Mouse (Mus musculus) CH12.LX (cell line): ENCODE data around the gene Lnx1. TPM values are rescaled to one million over a fixed set of nuclear protein-coding genes. Genes with fewer than 3 reads are reported as not detected.
A peak's percentile ranks its signal among the peaks of the same experiment; 100 is the strongest.

Experiments
- DNase-seq: peaks from one replicate; pipeline ENCODE4 v3.0.0-alpha.2; 2013; ENCODE audit errors: extremely low read depth
- H3K27ac ChIP-seq: 2 replicates; pipeline ENCODE4 v1.5.1; 2012; ENCODE audit warnings: low read depth, mild to moderate bottlenecking, control low read depth, moderate library complexity; ENCODE audit not compliant: insufficient read depth
- H3K27me3 ChIP-seq: replicated peaks from 2 replicates; pipeline ENCODE3; 2012; ENCODE audit warnings: inconsistent platforms
- H3K36me3 ChIP-seq, 2 experiments: replicated peaks in 1 of 2; 2 replicates each; pipeline versions ENCODE3 to v1.6.1; 2012; ENCODE audit warnings: inconsistent platforms in 1 of 2, low read length in 1 of 2, mild to moderate bottlenecking in 1 of 2, mixed read lengths in 1 of 2, moderate library complexity in 1 of 2; ENCODE audit not compliant: control insufficient read depth in 1 of 2, insufficient read depth in 1 of 2
- H3K4me1 ChIP-seq, 2 experiments: 2 replicates each; pipeline ENCODE4 v1.6.1; 2012; ENCODE audit warnings: inconsistent platforms in 1 of 2, moderate library complexity in 1 of 2; ENCODE audit not compliant: insufficient read depth in 2 of 2, control insufficient read depth in 1 of 2
- H3K4me2 ChIP-seq: 2 replicates; pipeline ENCODE4 v1.6.1; 2012; ENCODE audit warnings: low read depth, mild to moderate bottlenecking, control low read depth; ENCODE audit not compliant: poor library complexity, insufficient read depth, severe bottlenecking
- H3K4me3 ChIP-seq, 3 experiments: fragments of 150-350 bp in 1 of 3; sonication (generic) in 1 of 3; replicated peaks in 1 of 3; 2 replicates each; pipeline versions ENCODE3 to v1.5.1; 2011 to 2012; ENCODE audit warnings: low read depth in 2 of 3, low read length in 2 of 3, mild to moderate bottlenecking in 2 of 3, moderate library complexity in 2 of 3, control low read depth in 1 of 3, improper control_type of control experiment in 1 of 3, inconsistent platforms in 1 of 3, mixed read lengths in 1 of 3; ENCODE audit not compliant: poor library complexity in 1 of 3
- H3K79me2 ChIP-seq: replicated peaks from 2 replicates; pipeline ENCODE4 v1.6.1; 2012; ENCODE audit warnings: mild to moderate bottlenecking, moderate library complexity; ENCODE audit not compliant: control insufficient read depth, poor library complexity, insufficient read depth, severe bottlenecking; ENCODE audit errors: extremely low read depth
- H3K9ac ChIP-seq: 2 replicates; pipeline ENCODE4 v1.6.1; 2012; ENCODE audit warnings: low read depth, mild to moderate bottlenecking, control low read depth, moderate library complexity; ENCODE audit not compliant: insufficient read depth
- H3K9me3 ChIP-seq: replicated peaks from 2 replicates; pipeline ENCODE3; 2012; ENCODE audit warnings: low read length, inconsistent platforms, mixed read lengths
- CHD2 ChIP-seq: IDR thresholded peaks from 2 replicates; pipeline ENCODE4 v1.6.1; 2011; ENCODE audit warnings: low read length, improper control_type of control experiment
- E2F4 ChIP-seq: IDR thresholded peaks from 2 replicates; pipeline ENCODE4 v1.6.1; 2011; ENCODE audit warnings: low read depth, low read length, improper control_type of control experiment; ENCODE audit not compliant: insufficient replicate concordance
- ELF1 ChIP-seq: IDR thresholded peaks from 2 replicates; pipeline ENCODE4 v1.6.1; 2014; ENCODE audit warnings: low read depth, mild to moderate bottlenecking, inconsistent platforms, low read length, improper control_type of control experiment
- EP300 ChIP-seq: IDR thresholded peaks from 2 replicates; pipeline ENCODE4 v1.6.1; 2011; ENCODE audit warnings: low read length, improper control_type of control experiment
- GABPA ChIP-seq: IDR thresholded peaks from 2 replicates; pipeline ENCODE4 v1.6.1; 2012; ENCODE audit warnings: low read depth, low read length, improper control_type of control experiment, inconsistent platforms; ENCODE audit not compliant: insufficient replicate concordance
- HCFC1 ChIP-seq: IDR thresholded peaks from 2 replicates; pipeline ENCODE4 v1.6.1; 2012; ENCODE audit warnings: low read depth, mild to moderate bottlenecking, inconsistent platforms, low read length, improper control_type of control experiment
- IRF4 ChIP-seq: IDR thresholded peaks from 2 replicates; pipeline ENCODE4 v1.6.1; 2014; ENCODE audit warnings: low read depth, mild to moderate bottlenecking, inconsistent platforms, low read length, improper control_type of control experiment
- JUND ChIP-seq: conservative IDR thresholded peaks from 2 replicates; pipeline ENCODE4 v1.6.1; 2011; ENCODE audit warnings: low read depth, low read length, improper control_type of control experiment
- KAT2A ChIP-seq: IDR thresholded peaks from 2 replicates; pipeline ENCODE4 v1.6.1; 2012; ENCODE audit warnings: low read length, improper control_type of control experiment, inconsistent platforms; ENCODE audit not compliant: insufficient replicate concordance
- MAFK ChIP-seq: IDR thresholded peaks from 2 replicates; pipeline ENCODE4 v1.6.1; 2011; ENCODE audit warnings: low read length, improper control_type of control experiment; ENCODE audit not compliant: insufficient replicate concordance
- MAZ ChIP-seq: IDR thresholded peaks from 2 replicates; pipeline ENCODE4 v1.6.1; 2012; ENCODE audit warnings: low read depth, mild to moderate bottlenecking, inconsistent platforms, low read length, improper control_type of control experiment, moderate library complexity
- MXI1 ChIP-seq: IDR thresholded peaks from 2 replicates; pipeline ENCODE4 v1.6.1; 2011; ENCODE audit warnings: mild to moderate bottlenecking, low read depth, low read length, improper control_type of control experiment
- MYC ChIP-seq: IDR thresholded peaks from 2 replicates; pipeline ENCODE4 v1.6.1; 2011; ENCODE audit warnings: low read depth, mild to moderate bottlenecking, improper control_type of control experiment, low read length
- NELFE ChIP-seq: IDR thresholded peaks from 2 replicates; pipeline ENCODE4 v1.6.1; 2011; ENCODE audit warnings: low read depth, low read length, improper control_type of control experiment
- POLR2A ChIP-seq: IDR thresholded peaks from 2 replicates; pipeline ENCODE4 v1.6.1; 2011; ENCODE audit warnings: low read depth, mild to moderate bottlenecking, improper control_type of control experiment, low read length
- SMC3 ChIP-seq: IDR thresholded peaks from 2 replicates; pipeline ENCODE4 v1.6.1; 2011; ENCODE audit warnings: low read depth, low read length, improper control_type of control experiment
- TBP ChIP-seq: conservative IDR thresholded peaks from 2 replicates; pipeline ENCODE4 v1.6.1; 2011; ENCODE audit warnings: low read depth, low read length, improper control_type of control experiment
- USF1 ChIP-seq: IDR thresholded peaks from 2 replicates; pipeline ENCODE4 v1.6.1; 2014; ENCODE audit warnings: low read depth, mild to moderate bottlenecking, inconsistent platforms, low read length, improper control_type of control experiment
- USF2 ChIP-seq: conservative IDR thresholded peaks from 2 replicates; pipeline ENCODE4 v1.6.1; 2011; ENCODE audit warnings: low read depth, low read length, improper control_type of control experiment
- ZNF384 ChIP-seq: IDR thresholded peaks from 2 replicates; pipeline ENCODE4 v1.6.1; 2012; ENCODE audit warnings: low read depth, low read length, improper control_type of control experiment, inconsistent platforms
- dilution Hi-C: fragments of 300-500 bp; cut with MboI; formaldehyde crosslinking; loops from 2 replicates; pipeline ENCODE4 v1.14.3; 2020; ENCODE audit warnings: low sequenced_read_pairs; ENCODE audit not compliant: extremely low pct_unique_long_range_greater_than_20kb, extremely low pct_ligation_motif_present
- in situ Hi-C: fragments of 300-500 bp; cut with MboI; formaldehyde crosslinking; loops from 3 replicates; pipeline ENCODE4 v1.14.3; 2019; ENCODE audit warnings: low sequenced_read_pairs, low pct_ligation_motif_present, low pct_unique_long_range_greater_than_20kb, mixed read lengths
- polyA plus RNA-seq: library from polyadenylated mRNA; unstranded; fragments of >175 nt; gene quantifications from 2 replicates; pipeline ENCODE4 v1.2.1, GENCODE M21; 2012; ENCODE audit warnings: low read depth; ENCODE audit not compliant: insufficient read length
- total RNA-seq, 2 experiments: library from RNA; depleted of rRNA; stranded (reverse); fragments of 300-350 nt in 1 of 2; fragments of >200 nt in 1 of 2; gene quantifications; 2 replicates each; pipeline ENCODE4 v1.2.3; 2012 to 2014

Lnx1 gene
- total and polyA plus RNA-seq, 3 experiments = 0.08 to 0.26 (median 0.16) TPM

- Histone ChIP-seq H3K27ac (no peak overlapping the region), H3K36me3 (peaks cover 16 to 30% of the 10 kb centered on the region in 2 experiments), H3K4me2 (no peak overlapping the region), H3K79me2 (no peaks in the 10 kb centered on the region), H3K4me1 (no peaks in the 10 kb centered on the region)
- DNase-seq = peak; percentile 10
- in situ Hi-C loops = no loop called here
- TF ChIP-seq JUND = no peak
- no peak for TF ChIP-seq TBP
- TF ChIP-seq E2F4 = no peak
- no peak for TF ChIP-seq USF1
- TF ChIP-seq GABPA = no peak
- TF ChIP-seq MXI1 = no peak
- TF ChIP-seq NELFE = no peak
- no peak for TF ChIP-seq ELF1
- no peak for TF ChIP-seq EP300
- TF ChIP-seq, all 38 proteins: peak for 0
- Histone ChIP-seq H3K4me3 (no peak overlapping the region), H3K27me3 (no peaks in the 10 kb centered on the region), H3K9ac (no peak overlapping the region), H3K9me3 (no peaks in the 10 kb centered on the region)
- dilution Hi-C loops = no loop called here
Measured at GRCm38 (mm10) chr5:74601965-74602364, 100.7 kb downstream of the Lnx1 start.

DNA sequence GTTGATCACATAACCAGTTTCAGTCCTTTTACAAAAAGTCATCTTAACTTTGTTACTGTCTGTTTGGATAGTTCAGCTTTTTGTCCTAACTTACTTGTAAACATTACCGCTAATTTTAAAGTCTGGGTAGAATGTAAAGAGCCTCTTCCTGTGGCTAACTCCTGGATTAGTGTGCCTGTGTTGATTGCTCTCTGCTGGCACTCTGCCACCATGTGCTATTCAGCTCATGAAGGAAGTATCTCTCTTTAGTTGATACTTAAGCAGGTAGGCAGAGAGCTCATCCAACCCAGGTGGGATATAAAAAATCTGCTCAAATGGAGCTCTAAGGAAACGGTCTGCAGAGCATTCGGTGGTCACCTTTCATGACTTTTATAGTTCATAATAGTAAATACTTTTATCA lies 101.5 kb downstream of the Lnx1 start:
- no peak overlapping the region for H3K4me3 ChIP-seq
- peaks cover 21 to 36% of the 10 kb centered on the region in 2 experiments for H3K36me3 ChIP-seq
- TF ChIP-seq POLR2A = no peak
- no peak for TF ChIP-seq EP300
- TF ChIP-seq CHD2 = no peak
- no peak for TF ChIP-seq MAFK
- TF ChIP-seq ZNF384 = no peak
- TF ChIP-seq NELFE = no peak
- no peak for TF ChIP-seq HCFC1
- TF ChIP-seq IRF4 = no peak
- no peak for TF ChIP-seq KAT2A
- no peak for TF ChIP-seq USF2
- no peak for TF ChIP-seq MAZ
- TF ChIP-seq SMC3 = no peak
- TF ChIP-seq MXI1 = no peak
- TF ChIP-seq MYC = no peak
- TF ChIP-seq TBP = no peak
- no peak overlapping the region for H3K27ac ChIP-seq
- no peak for DNase-seq
- H3K4me1 ChIP-seq = no peaks in the 10 kb centered on the region
- dilution Hi-C loops (no loop called here), in situ Hi-C loops (no loop called here)
- no peak overlapping the region for H3K9ac ChIP-seq
- H3K79me2 ChIP-seq = no peaks in the 10 kb centered on the region
- no peaks in the 10 kb centered on the region for H3K27me3 ChIP-seq
- no peaks in the 10 kb centered on the region for H3K9me3 ChIP-seq
- no peak overlapping the region for H3K4me2 ChIP-seq
